Mouse (Mus musculus) right cerebral cortex, adult 2 months (tissue): ENCODE results near the gene Cmbl.

Experiments
- DNase-seq, 2 experiments: peaks; one replicate each; pipeline ENCODE4 v3.0.0; 2021 to 2022; ENCODE audit warnings: low spot score in 2 of 2

Gene Cmbl

GRCm38 (mm10) chr15:31565184-31565583 is at the start of gene Cmbl:
TSS of gene Cmbl (plus strand) at chr15:31565389.
- no peak for DNase-seq

GRCm38 (mm10) chr15:31517186-31517585 is 48.0 kb upstream of the Cmbl start:
- DNase-seq: no peak

DNA sequence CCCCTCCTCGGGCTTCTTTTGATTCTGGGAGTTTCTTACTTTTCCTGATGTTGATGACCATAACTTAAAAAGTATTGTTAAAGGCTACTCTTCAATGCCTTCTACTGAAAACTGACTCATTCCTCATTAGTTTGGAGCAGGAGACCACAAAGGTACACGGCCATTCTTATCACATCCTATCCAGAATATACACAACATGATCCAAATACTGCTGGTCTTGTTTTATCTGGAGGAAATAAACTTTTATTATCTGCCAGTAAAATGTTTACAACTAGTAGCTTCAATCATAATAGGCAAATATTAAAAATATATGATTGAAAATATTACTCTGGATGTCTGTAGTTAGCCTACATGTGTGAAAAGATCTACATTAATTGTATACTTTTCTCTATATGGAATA is 46.8 kb upstream of the Cmbl start:
- no peak for DNase-seq

- no peak for DNase-seq
Observed at GRCm38 (mm10) chr15:31519000-31519399, 46.2 kb upstream of the Cmbl start.

- no peak for DNase-seq
Observed at GRCm38 (mm10) chr15:31526463-31526862, 38.7 kb upstream of the Cmbl start.

- DNase-seq: no peak
Observed at GRCm38 (mm10) chr15:31528477-31528876, 36.7 kb upstream of the Cmbl start.

GRCm38 (mm10) chr15:31529103-31529502 is 36.1 kb upstream of the Cmbl start:
- no peak for DNase-seq

GRCm38 (mm10) chr15:31529811-31530658 is 35.2 kb upstream of the Cmbl start:
- peak; percentile 27 to 32 for DNase-seq

DNA sequence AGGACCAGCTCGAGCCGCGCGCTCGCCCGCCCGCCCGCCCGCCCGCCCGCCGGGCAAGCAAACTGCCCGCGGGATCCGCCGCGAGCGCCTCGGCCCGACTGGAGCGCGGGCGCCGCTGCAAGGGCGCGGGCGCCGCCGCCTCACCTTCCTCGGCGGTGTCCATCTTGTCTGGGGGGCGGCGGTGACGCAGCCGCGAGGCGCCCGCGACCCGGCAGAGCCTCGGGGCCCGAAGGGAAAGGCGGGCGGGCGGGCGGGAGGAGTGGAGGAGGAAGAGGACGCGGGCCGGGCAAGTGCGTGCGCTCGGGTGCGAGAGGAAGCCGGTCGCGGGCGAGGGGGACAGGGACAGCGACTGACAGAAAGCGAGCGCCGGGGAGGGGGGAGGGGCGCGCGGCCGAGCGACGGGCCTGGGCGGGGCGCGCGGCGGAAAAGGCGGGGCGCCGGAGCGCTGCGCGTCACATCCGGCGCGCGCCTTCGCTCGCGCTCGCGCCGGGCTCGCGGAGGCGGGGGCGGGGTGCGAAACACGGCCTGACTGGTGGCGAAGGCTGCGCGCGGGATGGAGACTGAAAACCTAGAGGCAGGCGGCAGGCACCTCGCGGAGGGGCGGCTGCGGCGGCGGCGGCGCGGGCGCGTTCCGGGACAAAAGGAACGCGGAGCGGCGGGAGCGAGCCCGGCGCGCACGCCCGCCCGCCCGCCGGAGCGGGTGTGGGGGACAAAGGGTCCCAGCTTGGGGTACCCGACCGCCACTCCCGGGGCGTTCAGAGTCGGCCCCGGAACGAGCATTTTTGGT is 34.3 kb upstream of the Cmbl start, which contains the start of gene March6:
TSS of gene March6 (minus strand) at position 395 of the 787 bp plus-strand sequence.
- DNase-seq: peak; percentile 92

DNA sequence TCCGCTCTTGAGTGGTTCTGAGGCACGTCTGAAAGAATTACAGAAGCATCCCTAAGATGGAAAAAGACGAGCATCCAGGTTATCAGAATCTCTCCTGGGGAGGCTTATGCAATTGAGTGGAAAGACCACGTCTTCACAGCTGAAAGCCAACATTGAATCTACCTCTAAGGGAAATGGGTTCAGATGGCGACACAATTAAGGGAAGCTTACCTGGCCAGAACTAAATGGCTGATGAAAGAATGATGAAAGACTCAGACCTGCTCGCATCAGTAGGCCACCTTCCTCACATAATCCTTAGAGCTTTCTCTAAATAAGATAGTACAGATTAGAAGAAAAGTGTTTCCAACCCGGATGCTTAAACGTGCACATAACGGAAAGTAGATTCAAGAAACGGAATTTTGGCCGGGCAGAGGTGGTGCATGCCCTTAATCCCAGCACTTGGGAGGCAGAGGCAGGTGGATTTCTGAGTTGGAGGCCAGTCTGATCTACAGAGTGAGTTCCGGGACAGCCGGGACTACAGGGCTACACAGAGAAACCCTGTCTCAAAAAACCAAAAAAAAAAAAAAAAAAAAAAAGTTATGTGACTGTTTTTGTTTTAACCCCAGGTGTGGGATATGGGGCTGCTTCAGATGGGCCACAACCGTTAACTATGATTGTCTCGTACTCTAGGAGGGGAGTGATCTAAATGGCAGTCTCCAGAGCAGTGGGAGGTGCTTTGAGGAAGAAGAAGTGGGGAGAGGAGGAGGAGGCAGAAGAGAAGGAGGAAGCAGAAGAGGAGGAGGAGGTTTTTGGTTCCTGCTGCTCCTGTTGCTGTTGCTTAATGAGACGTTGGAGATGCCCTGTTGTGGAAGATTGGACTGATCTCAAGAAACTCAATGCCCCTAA is 33.5 kb upstream of the Cmbl start:
- DNase-seq: no peak

GRCm38 (mm10) chr15:31532331-31533021 is 32.7 kb upstream of the Cmbl start:
- DNase-seq: peak; percentile 24 to 29

DNA sequence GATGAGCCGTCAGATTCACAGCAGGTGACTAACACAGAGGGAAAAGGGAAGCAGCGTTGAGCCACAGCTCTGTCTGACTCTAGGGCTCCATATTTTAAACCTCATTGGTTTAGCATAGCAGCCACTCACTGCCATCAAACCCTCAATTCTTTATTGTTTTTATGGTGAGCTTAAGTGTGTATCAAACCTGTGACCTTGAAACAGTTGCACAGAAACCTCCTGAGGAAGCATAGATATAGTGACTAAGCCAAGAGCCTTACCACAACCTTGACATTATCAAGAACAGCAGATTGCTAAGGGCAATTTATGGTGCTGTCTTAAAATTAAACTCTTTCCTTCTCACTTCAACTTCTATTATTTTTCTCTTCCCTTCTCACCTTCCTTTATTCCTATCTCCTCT is 31.7 kb upstream of the Cmbl start:
- no peak for DNase-seq

DNA sequence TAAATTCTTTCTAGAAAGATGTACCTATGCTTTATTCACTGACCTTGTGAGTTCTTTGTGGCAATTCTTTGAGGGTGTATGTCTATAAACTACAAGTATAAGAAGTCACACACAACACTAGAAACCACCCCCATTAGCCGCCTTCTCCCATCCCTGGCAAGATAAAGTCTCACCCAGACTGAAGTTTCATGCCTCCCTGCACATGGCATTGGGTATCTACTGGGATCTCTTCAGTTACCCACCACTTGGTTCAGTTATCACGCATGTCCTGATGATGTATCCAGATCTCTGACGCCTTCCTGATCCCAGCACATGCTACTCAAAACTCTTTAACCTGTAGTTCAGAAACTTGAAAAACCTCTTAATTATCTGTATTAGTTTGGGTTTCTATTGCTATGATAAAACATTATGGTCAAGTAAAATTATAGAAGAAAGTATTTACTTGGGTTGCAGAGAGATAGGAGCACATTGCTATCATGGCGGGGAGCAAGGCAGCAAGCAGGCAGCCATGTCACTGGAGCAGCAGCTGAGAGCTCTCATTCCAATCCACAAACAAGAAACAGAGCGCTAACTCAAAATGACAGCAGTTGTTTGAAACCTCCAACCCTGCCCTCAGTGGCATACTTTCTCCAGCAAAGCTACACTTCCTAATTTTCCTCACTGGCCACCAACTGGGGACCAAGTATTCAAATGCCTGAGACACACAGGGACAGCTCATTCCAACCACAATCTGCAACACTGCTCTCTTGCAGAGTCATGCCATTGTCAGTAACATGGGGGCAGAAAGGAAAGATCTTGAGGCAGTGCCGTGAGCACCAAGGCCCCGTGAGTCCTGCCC is 30.5 kb upstream of the Cmbl start:
- DNase-seq: no peak

- DNase-seq: no peak
Observed at GRCm38 (mm10) chr15:31535259-31535855, 29.8 kb upstream of the Cmbl start.

- peak; percentile 79 to 80 for DNase-seq
Observed at GRCm38 (mm10) chr15:31536051-31536737, 29.0 kb upstream of the Cmbl start.

DNA sequence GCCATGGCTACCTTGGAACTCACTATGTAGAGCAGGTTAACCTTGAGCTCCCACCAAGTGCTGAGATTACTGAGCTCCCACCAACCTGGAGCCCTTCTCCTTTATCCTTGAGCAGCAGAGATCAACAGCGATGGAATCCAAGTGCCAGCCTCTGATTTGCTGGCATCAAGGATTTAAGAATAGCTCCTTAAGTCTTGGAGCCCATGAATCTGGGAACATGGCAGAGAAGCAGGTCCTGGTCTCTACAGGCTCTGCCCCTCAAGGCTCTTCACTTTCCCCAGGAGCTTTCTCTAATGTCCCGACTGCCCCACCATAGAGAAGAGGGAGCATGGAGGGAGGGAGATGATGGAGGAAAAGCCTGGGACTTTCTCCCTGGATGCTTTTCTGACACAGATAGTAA is 27.5 kb upstream of the Cmbl start:
- DNase-seq: no peak

DNA sequence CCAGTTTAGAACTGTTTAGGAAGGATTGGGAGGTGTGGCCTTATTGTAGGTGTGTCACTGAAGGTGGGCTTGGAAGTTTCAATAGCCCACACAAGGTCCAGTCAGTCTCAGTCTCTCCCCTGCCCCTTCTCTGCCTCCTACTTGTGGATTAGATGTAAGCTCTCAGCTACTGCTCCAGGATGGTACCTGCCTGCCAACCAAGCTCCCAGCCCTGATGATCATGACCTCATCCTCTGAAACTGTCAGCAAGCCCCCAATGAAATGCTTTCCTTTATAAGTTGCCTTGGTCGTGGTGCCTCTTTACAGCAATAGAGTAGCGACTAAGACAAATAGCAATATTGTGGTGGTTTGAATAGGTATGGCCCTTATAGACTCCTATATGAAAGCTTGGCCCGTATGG is 26.8 kb upstream of the Cmbl start:
- no peak for DNase-seq

GRCm38 (mm10) chr15:31539643-31540512 is 25.3 kb upstream of the Cmbl start:
- DNase-seq: no peak

DNA sequence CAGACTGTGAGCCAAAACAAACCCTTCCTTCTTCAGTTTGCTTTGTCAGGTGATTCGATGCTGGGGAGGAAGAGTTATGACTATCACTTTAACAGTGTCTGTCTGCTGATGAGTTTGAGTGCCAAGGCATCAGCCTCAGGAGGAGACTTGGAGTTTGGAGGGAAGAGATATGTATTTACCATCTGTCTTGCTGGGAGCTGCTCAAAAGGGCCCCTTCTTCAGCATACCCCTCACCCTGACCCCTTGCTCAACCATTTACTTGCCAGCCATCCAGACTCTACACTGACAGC is 24.7 kb upstream of the Cmbl start:
- DNase-seq: no peak
